Mouse (Mus musculus): ENCODE results near the gene Me1.

DNA sequence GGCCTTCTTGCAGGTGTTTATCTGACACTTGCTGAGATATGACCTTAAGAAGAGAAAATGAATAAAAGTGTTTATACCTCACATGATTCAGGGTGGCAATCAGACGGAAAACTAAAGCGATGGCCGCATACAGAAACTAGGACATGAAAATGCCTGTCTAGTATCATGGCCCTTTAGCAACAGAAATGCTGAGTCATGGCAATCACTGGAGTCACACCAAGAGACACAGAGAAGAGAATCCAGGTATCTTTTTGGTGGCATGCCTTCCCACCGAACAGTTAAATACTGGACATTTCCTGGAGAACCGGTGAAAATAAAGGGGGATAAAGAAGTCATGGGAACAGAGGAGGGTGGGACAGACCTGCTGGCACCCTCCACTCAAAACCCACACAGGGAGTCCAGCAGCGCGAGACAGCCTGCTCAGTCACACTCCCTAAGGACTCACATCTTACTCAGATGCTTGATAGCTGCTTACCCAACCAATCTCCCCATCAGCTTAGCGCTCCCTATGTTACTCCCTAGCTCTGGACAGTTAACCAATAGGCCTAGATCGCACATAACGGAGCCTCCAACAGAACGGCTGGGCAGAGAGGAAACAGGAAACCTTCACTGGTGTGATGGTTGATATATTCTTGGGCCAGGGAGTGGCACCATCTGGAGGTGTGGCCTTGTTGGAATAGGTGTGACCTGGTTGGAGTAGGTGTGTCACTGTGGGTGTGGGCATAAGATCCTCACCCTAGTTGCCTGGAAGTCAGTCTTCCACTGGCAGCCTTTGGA lies 108.5 kb downstream of the Me1 start:
- TF ChIP-seq CTCF (conservative IDR thresholded peaks at IDR 0.05; ENCODE audit: insufficient read depth, insufficient read length, low read depth, low read length) (no peak), POLR2A (IDR thresholded peaks at IDR 0.05; ENCODE audit: low read depth, low read length) (no peak)

Measured in kidney, adult 2 months (tissue).